Mouse (Mus musculus): Measurements from ENCODE around the gene Sumo3. TPM values are rescaled to one million over a fixed set of nuclear protein-coding genes. Genes with fewer than 3 reads are reported as not detected.

The Sumo3 gene
- polyA plus RNA-seq (2015; fragmentation: Nextera tagmentation; extraction: Ambion mirVana) = 318 and 322 TPM in 2 replicates

GRCm38 (mm10) chr10:77605908-77606826, at the start of gene Sumo3, which contains the start of gene Gm49325:
Gene Sumo3 (plus strand): TSS chr10:77606097.
Gene Gm49325 (plus strand): TSS chr10:77606197.
- peak within 1 kb of the TSS; percentile 95 for H3K27ac ChIP-seq (replicated peaks)
- peaks cover 28% of the 10 kb centered on the region for H3K4me1 ChIP-seq
- H3K27me3 ChIP-seq = no peaks in the 10 kb centered on the region
- H3K4me2 ChIP-seq (replicated peaks) = peak within 1 kb of the TSS; percentile 84
- 1% methylated on average over 105 of the region's 119 CpGs for WGBS
- H3K9ac ChIP-seq (replicated peaks) = peak within 1 kb of the TSS; percentile 77
- peak; percentile 83 for ATAC-seq (replicated peaks)
- peaks cover 15% of the 10 kb centered on the region; the same call in 1 of the 2 replicates for H3K36me3 ChIP-seq
- peak within 1 kb of the TSS; percentile 93 for H3K4me3 ChIP-seq
- H3K9me3 ChIP-seq = no peaks in the 10 kb centered on the region

GRCm38 (mm10) chr10:77556631-77557030, 49.3 kb upstream of the Sumo3 start:
- H3K9ac ChIP-seq (replicated peaks) = no peak overlapping the region
- H3K4me1 ChIP-seq = no peaks in the 10 kb centered on the region
- H3K9me3 ChIP-seq = no peaks in the 10 kb centered on the region
- 89% methylated on average over 7 of the region's 7 CpGs for WGBS
- H3K36me3 ChIP-seq = no peaks in the 10 kb centered on the region
- no peak overlapping the region for H3K4me2 ChIP-seq (replicated peaks)
- ATAC-seq (replicated peaks) = no peak
- H3K27me3 ChIP-seq = no peaks in the 10 kb centered on the region
- no peak overlapping the region for H3K4me3 ChIP-seq
- no peak overlapping the region for H3K27ac ChIP-seq (replicated peaks)

- no peaks in the 10 kb centered on the region for H3K36me3 ChIP-seq
- H3K4me2 ChIP-seq (replicated peaks) = no peak overlapping the region
- no peaks in the 10 kb centered on the region for H3K9me3 ChIP-seq
- H3K27me3 ChIP-seq = no peaks in the 10 kb centered on the region
- no peak overlapping the region for H3K9ac ChIP-seq (replicated peaks)
- 80% methylated on average over 4 of the region's 4 CpGs for WGBS
- H3K4me1 ChIP-seq = no peaks in the 10 kb centered on the region
- ATAC-seq (replicated peaks) = no peak
- no peak overlapping the region for H3K27ac ChIP-seq (replicated peaks)
- H3K4me3 ChIP-seq = no peak overlapping the region
Observed at GRCm38 (mm10) chr10:77557641-77558040, 48.3 kb upstream of the Sumo3 start.

DNA sequence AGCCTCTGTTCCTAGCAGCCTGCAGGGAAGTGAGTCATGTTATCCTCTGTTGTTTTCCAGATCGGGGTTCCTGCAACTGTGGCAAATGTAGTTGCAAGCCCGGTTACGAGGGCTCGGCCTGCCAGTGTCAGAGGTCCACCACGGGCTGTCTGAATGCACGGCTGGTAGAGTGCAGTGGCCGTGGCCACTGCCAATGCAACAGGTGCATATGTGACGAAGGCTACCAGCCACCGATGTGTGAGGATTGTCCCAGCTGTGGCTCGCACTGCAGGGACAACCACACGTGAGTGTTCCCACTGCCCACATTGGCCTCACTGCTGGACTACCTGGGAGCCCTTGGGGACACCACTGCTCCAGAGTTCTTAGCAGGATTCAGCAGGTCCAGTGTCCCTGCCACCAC, 45.8 kb upstream of the Sumo3 start:
- Histone ChIP-seq H3K4me3 (no peak overlapping the region), H3K9ac (replicated peaks) (no peak overlapping the region), H3K9me3 (no peaks in the 10 kb centered on the region), H3K27ac (replicated peaks) (no peak overlapping the region), H3K36me3 (no peaks in the 10 kb centered on the region), H3K4me2 (replicated peaks) (no peak overlapping the region), H3K27me3 (no peaks in the 10 kb centered on the region), H3K4me1 (no peaks in the 10 kb centered on the region)
- 87% methylated on average over 11 of the region's 11 CpGs for WGBS
- ATAC-seq (replicated peaks) = no peak

DNA sequence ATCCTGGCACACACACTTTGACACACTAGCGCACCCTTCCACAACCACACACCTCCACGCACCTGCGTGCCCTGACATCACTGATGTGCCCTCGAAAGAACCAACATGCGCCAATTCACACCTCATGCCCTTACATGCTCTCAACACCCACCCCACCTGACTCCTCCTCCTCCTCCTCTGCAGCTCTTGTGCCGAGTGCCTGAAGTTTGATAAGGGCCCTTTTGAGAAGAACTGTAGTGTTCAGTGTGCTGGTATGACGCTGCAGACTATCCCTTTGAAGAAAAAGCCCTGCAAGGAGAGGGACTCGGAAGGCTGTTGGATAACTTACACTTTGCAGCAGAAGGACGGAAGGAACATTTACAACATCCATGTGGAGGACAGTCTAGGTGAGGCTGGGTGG, 45.1 kb upstream of the Sumo3 start:
- Histone ChIP-seq H3K4me2 (replicated peaks) (no peak overlapping the region), H3K27ac (replicated peaks) (no peak overlapping the region), H3K9me3 (no peaks in the 10 kb centered on the region), H3K27me3 (no peaks in the 10 kb centered on the region), H3K36me3 (no peaks in the 10 kb centered on the region), H3K4me1 (no peaks in the 10 kb centered on the region), H3K4me3 (no peak overlapping the region), H3K9ac (replicated peaks) (no peak overlapping the region)
- no peak for ATAC-seq (replicated peaks)
- 92% methylated on average over 9 of the region's 9 CpGs for WGBS

DNA sequence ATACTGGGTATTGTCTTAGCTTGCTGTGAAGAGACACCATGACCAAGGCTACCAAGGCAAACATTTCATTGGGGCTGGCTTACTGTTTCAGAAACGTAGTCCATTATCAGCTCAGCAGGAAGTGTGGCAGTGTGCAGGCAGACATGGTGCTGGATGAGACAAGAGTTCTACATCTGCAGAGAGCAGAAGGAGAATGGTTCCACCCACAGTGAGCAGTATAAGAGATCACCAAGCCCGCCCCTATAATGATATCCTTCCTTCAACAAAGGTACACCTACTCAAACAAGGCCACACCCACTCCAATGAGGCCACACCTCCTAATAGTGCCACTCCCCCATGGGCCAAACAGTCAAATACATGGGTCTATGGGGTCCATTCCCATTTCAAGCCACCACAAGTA, 44.4 kb upstream of the Sumo3 start:
- WGBS = 80% methylated on average over 2 of the region's 2 CpGs

GRCm38 (mm10) chr10:77565005-77565404, 40.9 kb upstream of the Sumo3 start:
- no peaks in the 10 kb centered on the region for H3K36me3 ChIP-seq
- 83% methylated on average over 8 of the region's 8 CpGs for WGBS
- no peak overlapping the region for H3K4me3 ChIP-seq
- no peak overlapping the region for H3K27ac ChIP-seq (replicated peaks)
- no peak overlapping the region for H3K4me2 ChIP-seq (replicated peaks)
- H3K9me3 ChIP-seq = no peaks in the 10 kb centered on the region
- H3K4me1 ChIP-seq = no peaks in the 10 kb centered on the region
- H3K27me3 ChIP-seq = no peaks in the 10 kb centered on the region
- ATAC-seq (replicated peaks) = no peak
- no peak overlapping the region for H3K9ac ChIP-seq (replicated peaks)

More for the DNA sequence above, 44.4 kb upstream of the Sumo3 start:
- no peak overlapping the region for H3K4me2 ChIP-seq (replicated peaks)
- no peak for ATAC-seq (replicated peaks)
- H3K9ac ChIP-seq (replicated peaks) = no peak overlapping the region
- no peaks in the 10 kb centered on the region for H3K36me3 ChIP-seq
- no peaks in the 10 kb centered on the region for H3K9me3 ChIP-seq
- H3K27me3 ChIP-seq = no peaks in the 10 kb centered on the region
- H3K27ac ChIP-seq (replicated peaks) = no peak overlapping the region
- no peak overlapping the region for H3K4me3 ChIP-seq
- no peaks in the 10 kb centered on the region for H3K4me1 ChIP-seq

DNA sequence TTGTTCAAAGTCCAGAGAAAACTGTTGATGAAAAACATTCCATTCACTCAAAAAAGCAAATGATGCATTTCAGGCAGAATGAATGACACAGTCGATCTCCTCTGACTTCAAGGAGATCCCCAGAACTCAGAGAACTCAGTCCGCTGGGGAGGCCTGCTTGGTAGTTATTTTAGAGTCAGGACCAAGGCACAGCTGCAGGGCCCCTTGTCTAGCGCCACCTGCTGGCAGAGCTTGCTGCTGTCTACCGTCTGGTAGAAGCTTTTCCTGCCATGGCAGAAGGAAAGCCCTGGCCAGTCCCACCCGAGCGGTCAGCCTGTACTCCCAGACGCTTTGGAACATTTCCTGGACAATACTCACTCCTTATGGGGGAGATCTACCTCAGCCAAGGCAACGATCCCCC, 39.2 kb upstream of the Sumo3 start:
- ATAC-seq (replicated peaks) = no peak
- H3K27me3 ChIP-seq = no peaks in the 10 kb centered on the region
- no peaks in the 10 kb centered on the region for H3K36me3 ChIP-seq
- no peaks in the 10 kb centered on the region for H3K4me1 ChIP-seq
- H3K4me2 ChIP-seq (replicated peaks) = no peak overlapping the region
- H3K9ac ChIP-seq (replicated peaks) = no peak overlapping the region
- 36% methylated on average over 8 of the region's 8 CpGs for WGBS
- no peaks in the 10 kb centered on the region for H3K9me3 ChIP-seq
- H3K4me3 ChIP-seq = no peak overlapping the region
- H3K27ac ChIP-seq (replicated peaks) = no peak overlapping the region

- Histone ChIP-seq H3K9me3 (no peaks in the 10 kb centered on the region), H3K4me1 (no peaks in the 10 kb centered on the region), H3K4me3 (no peak overlapping the region), H3K4me2 (replicated peaks) (no peak overlapping the region), H3K9ac (replicated peaks) (no peak overlapping the region), H3K36me3 (no peaks in the 10 kb centered on the region), H3K27me3 (no peaks in the 10 kb centered on the region), H3K27ac (replicated peaks) (no peak overlapping the region)
- WGBS = 38% methylated on average over 7 of the region's 7 CpGs
- ATAC-seq (replicated peaks) = no peak
Observed at GRCm38 (mm10) chr10:77569481-77569880, 36.4 kb upstream of the Sumo3 start.

GRCm38 (mm10) chr10:77569973-77570658, 35.8 kb upstream of the Sumo3 start:
- no peak for ATAC-seq (replicated peaks)
- Histone ChIP-seq H3K4me2 (replicated peaks) (no peak overlapping the region), H3K27ac (replicated peaks) (no peak overlapping the region), H3K27me3 (no peaks in the 10 kb centered on the region), H3K4me1 (no peaks in the 10 kb centered on the region), H3K36me3 (no peaks in the 10 kb centered on the region), H3K9me3 (no peaks in the 10 kb centered on the region), H3K9ac (replicated peaks) (no peak overlapping the region), H3K4me3 (no peak overlapping the region)
- 59% methylated on average over 6 of the region's 6 CpGs for WGBS

GRCm38 (mm10) chr10:77572225-77572624, 33.7 kb upstream of the Sumo3 start:
- Histone ChIP-seq H3K9me3 (no peaks in the 10 kb centered on the region), H3K9ac (replicated peaks) (no peak overlapping the region), H3K27ac (replicated peaks) (no peak overlapping the region), H3K36me3 (no peaks in the 10 kb centered on the region), H3K27me3 (no peaks in the 10 kb centered on the region), H3K4me1 (no peaks in the 10 kb centered on the region), H3K4me3 (no peak overlapping the region), H3K4me2 (replicated peaks) (no peak overlapping the region)
- 47% methylated on average over 3 of the region's 3 CpGs for WGBS
- no peak for ATAC-seq (replicated peaks)

- Histone ChIP-seq H3K9ac (replicated peaks) (no peak overlapping the region), H3K27me3 (no peaks in the 10 kb centered on the region), H3K36me3 (no peaks in the 10 kb centered on the region), H3K4me3 (no peak overlapping the region), H3K27ac (replicated peaks) (no peak overlapping the region), H3K4me2 (replicated peaks) (no peak overlapping the region), H3K9me3 (no peaks in the 10 kb centered on the region), H3K4me1 (no peaks in the 10 kb centered on the region)
- WGBS = 76% methylated on average over 1 of the region's 1 CpGs
- ATAC-seq (replicated peaks) = no peak
Observed at GRCm38 (mm10) chr10:77573162-77573561, 32.7 kb upstream of the Sumo3 start.
